Mouse (Mus musculus) C2C12 (cell line): ENCODE measurements around the gene Alad.

ENCODE experiments used
- CTCF ChIP-seq: IDR thresholded peaks from one replicate; pipeline ENCODE4 v1.5.1; 2011; ENCODE audit not compliant: control insufficient read depth, insufficient read depth, insufficient read length
- USF1 ChIP-seq: IDR thresholded peaks from one replicate; pipeline ENCODE4 v1.6.1; 2011; ENCODE audit warnings: low read depth, mild to moderate bottlenecking, control low read depth, moderate library complexity

GRCm38 (mm10) chr4:62501534-62501933 is 18.2 kb downstream of the Alad start:
- TF ChIP-seq USF1, result no peak
- no peak for TF ChIP-seq CTCF
